Comparison of ENCODE assay signal across 8 mouse cellular contexts in genomic region chr16:77417791-77418190, GRCm38 (mm10).
DNase-seq lines count a peak whose midpoint lies in the region; ATAC-seq and TF ChIP-seq lines count a peak whose summit lies in the region.
"Had no signal": no experiment of that assay in that cellular context is flagged by ENCODE, and none has a peak within 500 bp of the region (broad histone marks: within the 10 kb centered on the region; RNA-seq: fewer than 3 reads in every experiment).

No protein-coding gene starts in this region.

- ATAC-seq in forebrain, embryonic 14.5 days = peak; percentile 53
- peak; percentile 68 for ATAC-seq in hindbrain, embryonic 15.5 days (ENCODE audit: low FRiP score, low read depth)
- ATAC-seq in limb, embryonic 14.5 days (ENCODE audit: low FRiP score, low read depth) = no peak

- no peak for TF ChIP-seq POLR2A in limb, embryonic 14.5 days (IDR thresholded peaks at IDR 0.05; ENCODE audit: borderline replicate concordance, extremely low read depth, insufficient read depth, insufficient read length)

- no peaks in the 10 kb centered on the region for H3K27me3 ChIP-seq in forebrain, embryonic 14.5 days (replicated peaks; ENCODE audit: control insufficient read depth, insufficient read depth, low read length)
- H3K27me3 ChIP-seq in hindbrain, embryonic 15.5 days = no peaks in the 10 kb centered on the region
- no peaks in the 10 kb centered on the region for H3K27me3 ChIP-seq in limb, embryonic 14.5 days (ENCODE audit: control insufficient read depth, insufficient read depth, low read length)
- H3K27me3 ChIP-seq: liver, embryonic 15.5 days had no signal

- WGBS in forebrain, embryonic 14.5 days = 1% methylated on average over 3 of the region's 3 CpGs
- under 1% methylated on average over 3 of the region's 3 CpGs for WGBS in hindbrain, embryonic 15.5 days
- WGBS in limb, embryonic 14.5 days = 6% methylated on average over 3 of the region's 3 CpGs

- H3K4me1 ChIP-seq in forebrain, embryonic 14.5 days (ENCODE audit: control insufficient read depth, insufficient read depth, low read length) = peaks cover 9% of the 10 kb centered on the region
- peaks cover 4% of the 10 kb centered on the region; the same call in 1 of the 2 replicates for H3K4me1 ChIP-seq in hindbrain, embryonic 15.5 days (replicated peaks)
- peaks cover 36% of the 10 kb centered on the region for H3K4me1 ChIP-seq in limb, embryonic 14.5 days (ENCODE audit: control insufficient read depth, insufficient read depth, low read length)
- H3K4me1 ChIP-seq: liver, embryonic 15.5 days had no signal

- peak overlapping the region; percentile 28 for H3K27ac ChIP-seq in forebrain, embryonic 14.5 days (ENCODE audit: low read depth, low read length)
- H3K27ac ChIP-seq in hindbrain, embryonic 15.5 days (replicated peaks) = peak overlapping the region; percentile 95
- peak overlapping the region; percentile 43; the same call in 1 of the 2 replicates for H3K27ac ChIP-seq in limb, embryonic 14.5 days (replicated peaks; ENCODE audit: low read depth, low read length)
- H3K27ac ChIP-seq: liver, embryonic 15.5 days had no signal

- DNase-seq in Muller cell, postnatal 12 days (ENCODE audit: inconsistent ontology term) = peak; percentile 80
- peak; percentile 26 for DNase-seq in R1 (ENCODE audit: low read depth, low spot score)
- peak; percentile 97 for DNase-seq in forebrain, embryonic 14.5 days (ENCODE audit: low spot score)
- peak; percentile 59 for DNase-seq in limb, embryonic 14.5 days (ENCODE audit: low spot score)
- DNase-seq in right cerebral cortex, postnatal 25 days = peak; percentile 36
- DNase-seq in adrenal gland, postnatal 25 days = no peak

- H3K9me3 ChIP-seq in forebrain, embryonic 14.5 days (replicated peaks; ENCODE audit: control insufficient read depth, low read length) = no peaks in the 10 kb centered on the region
- H3K9me3 ChIP-seq in hindbrain, embryonic 15.5 days = no peaks in the 10 kb centered on the region
- no peaks in the 10 kb centered on the region for H3K9me3 ChIP-seq in limb, embryonic 14.5 days (ENCODE audit: control insufficient read depth, low read length)
- H3K9me3 ChIP-seq: liver, embryonic 15.5 days had no signal

- H3K36me3 ChIP-seq in forebrain, embryonic 14.5 days (ENCODE audit: control insufficient read depth, insufficient read depth, low read length) = no peaks in the 10 kb centered on the region
- H3K36me3 ChIP-seq in hindbrain, embryonic 15.5 days = 0 out of 2 replicates have a peak, but pooled peaks cover 4% of the 10 kb centered on the region
- H3K36me3 ChIP-seq in limb, embryonic 14.5 days (ENCODE audit: control insufficient read depth, insufficient read depth, low read length) = no peaks in the 10 kb centered on the region
- H3K36me3 ChIP-seq: liver, embryonic 15.5 days had no signal

- H3K4me2 ChIP-seq in forebrain, embryonic 14.5 days (ENCODE audit: low read length) = peak overlapping the region; percentile 76
- H3K4me2 ChIP-seq in hindbrain, embryonic 15.5 days = peak overlapping the region; percentile 59
- peak overlapping the region; percentile 30 for H3K4me2 ChIP-seq in limb, embryonic 14.5 days (replicated peaks; ENCODE audit: low read depth, low read length, severe bottlenecking)
- H3K4me2 ChIP-seq: liver, embryonic 15.5 days had no signal

- peak overlapping the region; percentile 46 for H3K9ac ChIP-seq in forebrain, embryonic 14.5 days (ENCODE audit: low read length)
- H3K9ac ChIP-seq in hindbrain, embryonic 15.5 days = peak overlapping the region; percentile 70
- no peak overlapping the region for H3K9ac ChIP-seq in limb, embryonic 14.5 days (ENCODE audit: low read depth, low read length, severe bottlenecking)
- H3K9ac ChIP-seq: liver, embryonic 15.5 days had no signal

- H3K4me3 ChIP-seq in forebrain, embryonic 14.5 days (ENCODE audit: low read depth, low read length) = peak overlapping the region; percentile 39
- peak overlapping the region; percentile 50 for H3K4me3 ChIP-seq in hindbrain, embryonic 15.5 days
- 0 out of 2 replicates have a peak overlapping the region, but pooled peaks have one; percentile 0 for H3K4me3 ChIP-seq in limb, embryonic 14.5 days (replicated peaks; ENCODE audit: low read length)
- H3K4me3 ChIP-seq: liver, embryonic 15.5 days had no signal

Comparison
In these comparisons a context has a peak if more than half of its experiments do, and no peak if none do; other contexts are left out.
1. H3K27ac ChIP-seq: peak in every context shown above with its lines; median percentile 95 in hindbrain, embryonic 15.5 days; 43 in limb, embryonic 14.5 days; 28 in forebrain, embryonic 14.5 days.
2. H3K4me3 ChIP-seq: peak in every context shown above with its lines; median percentile 50 in hindbrain, embryonic 15.5 days; 39 in forebrain, embryonic 14.5 days; 0 in limb, embryonic 14.5 days.